Mouse (Mus musculus) kidney, postnatal 0 days (tissue): Measurements from ENCODE around the gene Mcu. TPM values are rescaled to one million over a fixed set of nuclear protein-coding genes. Genes with fewer than 3 reads are reported as not detected.

ENCODE experiments used
- ATAC-seq: fragments of 200-750 bp; cut with Nextera tagmentation; replicated peaks from 2 replicates; pipeline ENCODE4 v1.8.0; 2017; ENCODE audit warnings: low read depth, moderate number of reproducible peaks, moderate TSS enrichment, moderate library complexity; ENCODE audit not compliant: low FRiP score
- DNase-seq: peaks from one replicate; pipeline ENCODE4 v3.0.0-alpha.2; 2016; ENCODE audit warnings: low spot score
- H3K27ac ChIP-seq: fragments of 300-500 bp; sonication (generic); 2 replicates; pipeline ENCODE4 v1.5.1; 2014; ENCODE audit warnings: mild to moderate bottlenecking
- H3K27me3 ChIP-seq: fragments of 300-500 bp; sonication (generic); 2 replicates; pipeline ENCODE4 v1.6.1; 2014; ENCODE audit warnings: low read length, mixed read lengths; ENCODE audit not compliant: insufficient read depth
- H3K36me3 ChIP-seq: fragments of 300-500 bp; sonication (generic); 2 replicates; pipeline ENCODE4 v1.6.1; 2014; ENCODE audit warnings: low read length, mixed read lengths; ENCODE audit not compliant: insufficient read depth
- H3K4me1 ChIP-seq: fragments of 300-500 bp; sonication (generic); replicated peaks from 2 replicates; pipeline ENCODE4 v1.6.1; 2014; ENCODE audit warnings: antibody characterized with exemption, low read length, mixed read lengths; ENCODE audit not compliant: insufficient read depth
- H3K4me2 ChIP-seq: fragments of 300-500 bp; sonication (generic); 2 replicates; pipeline ENCODE4 v1.6.1; 2014; ENCODE audit warnings: mild to moderate bottlenecking, low read length, moderate library complexity, mixed read lengths
- H3K4me3 ChIP-seq: fragments of 300-500 bp; sonication (generic); replicated peaks from 2 replicates; pipeline ENCODE4 v1.5.1; 2014; ENCODE audit warnings: low read depth, low read length
- H3K9ac ChIP-seq: fragments of 300-500 bp; sonication (generic); 2 replicates; pipeline ENCODE4 v1.6.1; 2014; ENCODE audit warnings: low read depth, low read length
- H3K9me3 ChIP-seq: fragments of 300-500 bp; sonication (generic); replicated peaks from 2 replicates; pipeline ENCODE4 v1.6.1; 2016; ENCODE audit warnings: low read length, inconsistent platforms, mixed read lengths
- CTCF ChIP-seq: IDR thresholded peaks from 2 replicates; pipeline ENCODE4 v1.5.1; 2016; ENCODE audit warnings: antibody characterized with exemption, low read depth, mild to moderate bottlenecking, moderate library complexity
- WGBS: fragments of 180-500 bp; shearing (Covaris S2); extraction: QIAGEN DNeasy Blood & Tissue Kit; methylation state at CpG from one replicate; pipeline ENCODE4 v1.1.7; 2014; 5-methylcytosine and 5-hydroxymethylcytosine counted together
- polyA plus RNA-seq: library from polyadenylated mRNA; unstranded; fragments of >200 nt; fragmentation: Nextera tagmentation; extraction: Ambion mirVana; gene quantifications from 2 replicates; pipeline ENCODE4 v1.2.1, GENCODE M21; 2015

Mcu gene
- polyA plus RNA-seq, 1 experiment from 2014 or later = 36.5 TPM

DNA sequence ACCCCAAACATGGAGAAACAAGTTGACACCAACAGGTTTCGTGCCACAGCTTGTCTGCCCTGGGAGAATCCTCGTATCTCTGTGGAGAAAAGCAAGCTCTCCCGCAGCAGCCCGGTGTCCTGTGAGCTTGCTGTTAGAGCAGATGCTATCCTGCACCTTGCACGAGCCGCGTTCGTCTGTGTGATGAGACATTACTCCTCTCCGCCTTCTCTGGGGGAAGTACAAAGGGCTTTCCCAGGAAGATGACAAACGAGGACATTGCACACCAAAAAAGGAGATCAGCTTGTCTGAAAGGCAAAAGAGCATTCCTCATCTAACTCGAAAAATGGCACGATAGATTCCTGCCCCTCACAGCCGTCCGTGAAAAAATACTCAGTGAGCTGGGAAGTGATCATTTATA is 13.6 kb downstream of the Mcu start:
- H3K27me3 ChIP-seq = no peaks in the 10 kb centered on the region
- DNase-seq (no peak), ATAC-seq (no peak)
- no peaks in the 10 kb centered on the region for H3K36me3 ChIP-seq
- H3K27ac ChIP-seq = no peak overlapping the region
- no peak overlapping the region for H3K9ac ChIP-seq
- 77% methylated on average over 14 of the region's 14 CpGs for whole genome bisulfite sequencing
- H3K4me2 ChIP-seq = no peak overlapping the region
- no peak for TF ChIP-seq CTCF
- H3K9me3 ChIP-seq = no peaks in the 10 kb centered on the region
- no peak overlapping the region for H3K4me3 ChIP-seq
- no peaks in the 10 kb centered on the region for H3K4me1 ChIP-seq

DNA sequence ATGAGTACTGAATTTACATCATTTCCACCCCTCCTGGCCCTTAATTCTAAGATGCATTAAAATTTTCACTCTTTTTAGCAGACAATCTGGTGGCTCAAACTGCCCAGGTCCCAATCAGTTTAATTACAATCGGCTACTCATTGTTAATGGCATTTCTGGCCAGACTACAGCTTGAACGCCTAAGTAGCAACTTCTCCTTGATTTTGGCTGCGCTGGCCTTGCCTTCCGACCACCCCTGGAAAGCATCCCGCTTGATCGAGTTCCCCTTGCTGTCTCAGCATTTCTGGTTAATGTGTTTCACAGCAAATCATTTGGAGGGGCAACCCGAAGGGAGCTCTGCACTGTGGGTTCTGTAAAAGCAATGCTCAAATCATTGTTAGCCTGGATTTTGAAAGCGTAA is 14.4 kb downstream of the Mcu start:
- Histone ChIP-seq H3K4me2 (no peak overlapping the region), H3K36me3 (no peaks in the 10 kb centered on the region), H3K9ac (no peak overlapping the region), H3K9me3 (no peaks in the 10 kb centered on the region), H3K27ac (no peak overlapping the region), H3K27me3 (no peaks in the 10 kb centered on the region), H3K4me3 (no peak overlapping the region), H3K4me1 (no peaks in the 10 kb centered on the region)
- whole genome bisulfite sequencing = 42% methylated on average over 8 of the region's 8 CpGs
- ATAC-seq = no peak
- TF ChIP-seq CTCF = no peak
- DNase-seq = no peak

DNA sequence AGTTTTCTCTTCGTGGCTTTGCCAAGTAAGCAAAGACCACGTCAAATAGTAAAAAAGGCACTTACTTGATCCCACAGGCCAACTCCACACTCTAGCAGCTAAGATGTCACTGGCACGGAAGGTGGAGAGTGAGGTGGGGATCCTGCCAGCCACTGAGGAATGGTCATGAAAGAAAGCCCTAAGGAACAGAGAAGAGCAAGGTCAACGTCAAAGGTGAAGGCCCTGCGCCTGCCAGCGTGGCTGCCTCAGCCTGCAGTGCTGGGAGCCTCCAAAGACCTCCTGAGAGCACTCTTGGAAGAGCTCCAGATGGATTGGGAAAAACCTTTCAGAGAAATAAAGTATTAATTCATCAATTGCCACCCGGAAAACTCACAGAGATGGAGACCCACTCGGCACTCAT is 16.0 kb downstream of the Mcu start:
- WGBS = 75% methylated on average over 8 of the region's 8 CpGs

DNA sequence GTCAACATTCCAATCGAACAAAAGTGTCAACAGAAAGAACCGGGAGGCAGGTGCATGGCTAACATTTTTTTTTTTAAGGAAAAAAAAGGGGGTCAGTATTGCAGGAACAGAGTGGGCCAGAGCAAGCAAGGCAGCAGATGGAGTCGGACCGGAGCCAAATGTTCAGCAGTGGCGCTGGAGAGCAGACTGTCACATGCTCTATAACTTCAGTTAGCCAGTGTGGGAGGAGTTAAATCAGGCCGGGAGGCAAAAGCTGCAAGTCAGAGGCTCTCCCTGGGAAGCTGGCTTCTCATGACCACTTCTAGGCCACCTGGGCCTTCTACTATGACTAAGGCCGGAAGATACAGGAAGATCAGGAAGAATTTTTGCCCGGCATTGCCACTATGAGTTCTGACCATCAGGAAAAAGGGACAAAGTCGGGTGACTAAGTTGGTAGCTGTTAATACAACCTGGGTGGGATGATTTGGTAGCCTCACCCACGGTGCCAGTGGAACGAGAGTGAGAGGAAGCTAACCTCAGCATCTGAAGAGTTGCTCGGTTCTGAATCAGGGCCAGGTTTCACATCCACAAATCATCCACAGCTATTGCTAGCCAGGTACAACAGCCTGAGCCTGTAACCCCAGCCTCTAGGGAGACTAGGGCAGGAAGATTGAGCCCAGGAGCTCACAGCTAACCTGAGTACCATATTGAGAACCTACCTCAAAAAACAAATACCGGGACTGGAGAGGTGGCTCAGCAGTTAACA is 22.5 kb downstream of the Mcu start:
- H3K9me3 ChIP-seq = no peaks in the 10 kb centered on the region
- no peak overlapping the region for H3K4me3 ChIP-seq
- no peak overlapping the region for H3K9ac ChIP-seq
- no peaks in the 10 kb centered on the region for H3K27me3 ChIP-seq
- H3K36me3 ChIP-seq = no peaks in the 10 kb centered on the region
- no peak overlapping the region for H3K27ac ChIP-seq
- H3K4me1 ChIP-seq = no peaks in the 10 kb centered on the region
- DNase-seq (peak; percentile 40), ATAC-seq (no peak)
- no peak for TF ChIP-seq CTCF
- H3K4me2 ChIP-seq = no peak overlapping the region
- WGBS = 65% methylated on average over 13 of the region's 13 CpGs

More for the DNA sequence above, 16.0 kb downstream of the Mcu start:
- no peak overlapping the region for H3K4me3 ChIP-seq
- no peaks in the 10 kb centered on the region for H3K27me3 ChIP-seq
- no peak for ATAC-seq
- H3K27ac ChIP-seq = no peak overlapping the region
- no peaks in the 10 kb centered on the region for H3K36me3 ChIP-seq
- no peak overlapping the region for H3K9ac ChIP-seq
- H3K9me3 ChIP-seq = no peaks in the 10 kb centered on the region
- H3K4me2 ChIP-seq = no peak overlapping the region
- DNase-seq = no peak
- no peak for TF ChIP-seq CTCF
- H3K4me1 ChIP-seq = no peaks in the 10 kb centered on the region

DNA sequence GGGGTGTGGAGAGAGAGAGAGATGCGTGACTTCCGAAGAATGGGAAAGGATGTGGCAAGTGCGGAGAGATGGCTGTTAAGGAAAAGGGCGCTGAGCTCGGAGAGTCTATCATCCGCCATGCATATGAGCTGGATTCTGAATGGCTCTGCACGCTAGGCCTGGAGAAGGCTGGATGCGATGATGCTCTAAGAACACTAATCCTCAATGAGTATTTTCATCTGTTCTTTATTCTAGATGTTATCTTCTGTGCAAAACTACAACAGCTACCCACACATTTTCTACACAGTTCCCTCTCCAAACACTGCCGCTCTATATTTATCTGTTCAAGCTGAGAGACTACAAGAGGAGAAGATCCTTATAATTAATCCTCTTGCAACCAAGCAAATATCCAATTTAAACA is 25.9 kb downstream of the Mcu start:
- 91% methylated on average over 9 of the region's 9 CpGs for WGBS
- no peak for ATAC-seq

DNA sequence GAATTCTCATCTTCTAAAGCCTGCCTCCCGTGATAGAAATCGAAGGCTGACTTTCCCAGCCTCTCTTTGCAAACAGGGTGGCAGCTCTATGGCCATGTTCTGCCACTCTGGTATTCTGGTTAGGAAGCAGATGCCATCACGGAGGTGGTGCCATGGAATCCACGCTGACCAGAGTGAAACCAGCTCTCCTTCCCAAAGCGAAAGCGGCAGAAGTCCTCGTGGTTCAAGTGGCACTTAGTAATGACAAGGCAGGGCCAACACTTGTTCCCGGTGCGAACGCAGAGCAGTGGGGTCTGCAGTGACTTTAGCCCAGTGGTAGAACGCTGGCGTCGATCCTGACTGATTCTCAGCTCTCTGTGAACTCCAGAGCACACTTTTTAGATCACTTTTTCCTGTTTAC is 26.6 kb downstream of the Mcu start:
- no peak overlapping the region for H3K27ac ChIP-seq
- no peaks in the 10 kb centered on the region for H3K4me1 ChIP-seq
- no peak for DNase-seq
- no peak for ATAC-seq
- no peak for TF ChIP-seq CTCF
- H3K36me3 ChIP-seq = no peaks in the 10 kb centered on the region
- WGBS = 88% methylated on average over 13 of the region's 13 CpGs
- no peaks in the 10 kb centered on the region for H3K27me3 ChIP-seq
- no peak overlapping the region for H3K9ac ChIP-seq
- no peak overlapping the region for H3K4me2 ChIP-seq
- H3K9me3 ChIP-seq = no peaks in the 10 kb centered on the region
- no peak overlapping the region for H3K4me3 ChIP-seq

More for the DNA sequence above, 25.9 kb downstream of the Mcu start:
- no peak for DNase-seq
- Histone ChIP-seq H3K36me3 (no peaks in the 10 kb centered on the region), H3K27ac (no peak overlapping the region), H3K9ac (no peak overlapping the region), H3K4me2 (no peak overlapping the region), H3K27me3 (no peaks in the 10 kb centered on the region), H3K4me3 (no peak overlapping the region), H3K9me3 (no peaks in the 10 kb centered on the region), H3K4me1 (no peaks in the 10 kb centered on the region)
- TF ChIP-seq CTCF = no peak

DNA sequence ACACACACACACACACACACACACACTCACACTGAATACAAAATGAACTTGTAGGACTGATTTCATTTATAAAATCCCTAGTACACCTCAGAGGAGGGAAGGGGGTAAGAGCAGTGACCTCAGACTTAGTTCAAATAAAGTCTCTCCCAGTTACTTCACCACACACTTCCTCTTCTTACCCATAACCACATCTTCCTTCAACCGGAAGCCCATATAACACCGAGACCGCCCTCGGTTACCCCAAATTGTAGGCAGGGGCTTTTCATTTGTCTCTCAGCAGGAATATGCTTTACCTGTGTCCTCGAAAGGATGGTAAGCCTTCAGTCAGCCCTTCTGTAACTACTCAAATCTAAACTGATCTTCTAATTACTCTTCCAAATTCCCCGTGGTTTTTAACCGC is 27.1 kb downstream of the Mcu start:
- 89% methylated on average over 7 of the region's 7 CpGs for WGBS
- TF ChIP-seq CTCF = no peak
- H3K9ac ChIP-seq = no peak overlapping the region
- H3K27me3 ChIP-seq = no peaks in the 10 kb centered on the region
- ATAC-seq (no peak), DNase-seq (no peak)
- H3K4me2 ChIP-seq = no peak overlapping the region
- no peaks in the 10 kb centered on the region for H3K4me1 ChIP-seq
- H3K4me3 ChIP-seq = no peak overlapping the region
- H3K27ac ChIP-seq = no peak overlapping the region
- H3K36me3 ChIP-seq = no peaks in the 10 kb centered on the region
- no peaks in the 10 kb centered on the region for H3K9me3 ChIP-seq
